ENCODE assay signal across 33 mouse cellular contexts in the genomic region with DNA sequence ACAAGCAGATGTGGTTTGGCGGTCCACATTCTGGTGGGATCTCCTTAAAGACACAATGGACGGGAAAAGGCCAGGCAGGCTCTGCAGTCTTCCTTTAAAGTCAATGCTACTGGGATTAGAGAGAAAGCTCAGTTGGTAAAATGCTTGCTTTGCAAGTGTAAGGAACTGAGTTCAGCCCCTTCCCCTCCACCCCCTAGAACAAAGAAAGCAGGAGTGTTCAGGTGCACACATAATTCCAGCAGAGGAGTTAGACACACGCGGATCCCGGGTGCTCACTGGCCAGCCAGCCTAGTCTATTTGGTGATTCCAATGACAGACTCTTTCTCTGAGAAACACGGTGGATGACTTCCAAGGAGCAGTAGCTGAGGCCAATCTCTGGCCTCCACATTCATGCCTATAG.
"Had no signal": no experiment of that assay in that cellular context is flagged by ENCODE, and none has a peak within 500 bp of the region (broad histone marks: within the 10 kb centered on the region; RNA-seq: fewer than 3 reads in every experiment).

No protein-coding gene starts in this region.

- H3K9me3 ChIP-seq: heart, embryonic 13.5 days; heart, embryonic 15.5 days; hindbrain, embryonic 10.5 days; hindbrain, embryonic 15.5 days; intestine, embryonic 15.5 days had no signal

- H3K27me3 ChIP-seq: heart, embryonic 12.5 days; hindbrain, embryonic 13.5 days; hindbrain, embryonic 15.5 days; intestine, embryonic 15.5 days had no signal

- H3K36me3 ChIP-seq: heart, embryonic 12.5 days; heart, embryonic 13.5 days; heart, embryonic 15.5 days; hindbrain, embryonic 10.5 days; hindbrain, embryonic 13.5 days; hindbrain, embryonic 15.5 days; intestine, embryonic 15.5 days; kidney, embryonic 15.5 days had no signal

- ATAC-seq: hindbrain, embryonic 16.5 days; hindbrain, postnatal 0 days; inflammation-experienced regulatory T-cells, adult 6 months; intestine, embryonic 15.5 days; intestine, embryonic 16.5 days; intestine, postnatal 0 days had no signal

- H3K4me3 ChIP-seq: heart, embryonic 12.5 days; heart, embryonic 13.5 days; heart, embryonic 15.5 days; hindbrain, embryonic 10.5 days; hindbrain, embryonic 13.5 days; hindbrain, embryonic 15.5 days; intestine, embryonic 15.5 days; kidney, embryonic 15.5 days; layer of hippocampus, adult 2 months; left cerebral cortex, adult 2 months had no signal

- H3K9ac ChIP-seq: heart, embryonic 12.5 days; heart, embryonic 13.5 days; heart, embryonic 15.5 days; hindbrain, embryonic 13.5 days; hindbrain, embryonic 14.5 days; hindbrain, embryonic 15.5 days; intestine, embryonic 15.5 days; kidney, embryonic 15.5 days had no signal

- DNase-seq: heart, postnatal 10 days; heart, postnatal 14 days; heart, postnatal 36 days; heart, postnatal 4 days; kidney, adult 11 months; kidney, adult 18-20 months; kidney, adult 2 months; kidney, adult 8-10 months; kidney, adult 9 months; kidney, postnatal 10 days; kidney, postnatal 14 days; kidney, postnatal 25 days; kidney, postnatal 36 days; kidney, postnatal 4 days; layer of hippocampus, adult 9-11 months had no signal

- H3K27ac ChIP-seq: heart, embryonic 13.5 days; heart, embryonic 15.5 days; hindbrain, embryonic 10.5 days; hindbrain, embryonic 13.5 days; hindbrain, embryonic 14.5 days; hindbrain, embryonic 15.5 days; hindbrain, postnatal 0 days; intestine, embryonic 15.5 days; kidney, embryonic 15.5 days; kidney, postnatal 0 days; layer of hippocampus, adult 2 months; left cerebral cortex, adult 2 months had no signal

- H3K4me2 ChIP-seq: heart, embryonic 11.5 days; heart, embryonic 12.5 days; heart, embryonic 13.5 days; heart, embryonic 15.5 days; hindbrain, embryonic 13.5 days; hindbrain, embryonic 14.5 days; hindbrain, embryonic 15.5 days; intestine, embryonic 15.5 days; kidney, embryonic 15.5 days had no signal

- H3K4me1 ChIP-seq: heart, embryonic 12.5 days; heart, embryonic 13.5 days; heart, embryonic 15.5 days; hindbrain, embryonic 10.5 days; hindbrain, embryonic 13.5 days; hindbrain, embryonic 15.5 days; intestine, embryonic 15.5 days; kidney, embryonic 15.5 days had no signal
